Mouse (Mus musculus) gastrocnemius, adult 8-10 months (tissue): ENCODE results near the gene Scgb2a2. TPM values are rescaled to one million over a fixed set of nuclear protein-coding genes. Genes with fewer than 3 reads are reported as not detected.
"Not testable (repeated sequence)": the region's sequence is repeated elsewhere in the genome, so short reads cannot be mapped to it uniquely, and the experiment has no call there.

Source experiments
- DNase-seq, 2 experiments: peaks; one replicate each; pipeline ENCODE4 v3.0.0; 2022; ENCODE audit warnings: low spot score in 2 of 2
- microRNA-seq: library from miRNA; unstranded; fragments of <30 nt; microRNA quantifications from one replicate; pipeline ENCODE4 v1.2.0, GENCODE M21; 2022
- total RNA-seq, 4 experiments: library from RNA; stranded (reverse); gene quantifications; 2 replicates each; pipeline ENCODE4 v1.2.4; 2022

Scgb2a2 gene
- not detected for total RNA-seq

- no peak for DNase-seq
Observed at GRCm38 (mm10) chr19:9847262-9847661, at the start of gene Scgb2a2. TSS of gene Scgb2a2 (plus strand) at chr19:9847562.

GRCm38 (mm10) chr19:9836581-9837340, 10.6 kb upstream of the Scgb2a2 start:
- peak; percentile 23 to 36 for DNase-seq

GRCm38 (mm10) chr19:9837341-9837715, 10.0 kb upstream of the Scgb2a2 start:
- no peak for DNase-seq

- DNase-seq: not testable (repeated sequence)
Observed at GRCm38 (mm10) chr19:9849368-9850075, 2.2 kb downstream of the Scgb2a2 start.

- DNase-seq: not testable (repeated sequence)
Observed at GRCm38 (mm10) chr19:9860821-9861220, 13.5 kb downstream of the Scgb2a2 start.

GRCm38 (mm10) chr19:9864856-9865255, 17.5 kb downstream of the Scgb2a2 start:
- DNase-seq: no peak

- DNase-seq: no peak
Observed at GRCm38 (mm10) chr19:9865466-9865865, 18.1 kb downstream of the Scgb2a2 start.

- no peak for DNase-seq
Observed at GRCm38 (mm10) chr19:9878186-9878835, 30.9 kb downstream of the Scgb2a2 start.

- DNase-seq: no peak
Observed at GRCm38 (mm10) chr19:9886348-9886747, 39.0 kb downstream of the Scgb2a2 start.

GRCm38 (mm10) chr19:9886771-9887170, 39.4 kb downstream of the Scgb2a2 start:
- DNase-seq: no peak

- DNase-seq: no peak
Observed at GRCm38 (mm10) chr19:9896067-9896466, 48.7 kb downstream of the Scgb2a2 start.

GRCm38 (mm10) chr19:9898339-9899066, 51.1 kb downstream of the Scgb2a2 start:
- DNase-seq: no peak

GRCm38 (mm10) chr19:9899072-9899779, 51.9 kb downstream of the Scgb2a2 start, which contains the start of gene Incenp:
TSS of gene Incenp (minus strand) at chr19:9899551.
- peak; percentile 87 to 91 for DNase-seq

- no peak for DNase-seq
Observed at GRCm38 (mm10) chr19:9899780-9900146, 52.4 kb downstream of the Scgb2a2 start.

GRCm38 (mm10) chr19:9900696-9901095, 53.3 kb downstream of the Scgb2a2 start:
- not testable (repeated sequence) for DNase-seq

Small RNA genes lying within 50 kb of the gene (microRNA-seq; reads per million reads assigned to microRNA genes)
- gene Gm22369: not detected

Other genes starting within 250 kb of the Scgb2a2 start
- gene Incenp, start 52.0 kb downstream of the Scgb2a2 start, total RNA-seq: 1 to 10 TPM; 1.5 to 4.6 (median 2.9) TPM
- 1,000 to 10,000 TPM; 1,901 to 2,305 (median 2,120) TPM for gene Fth1, start 133.0 kb downstream of the Scgb2a2 start, total RNA-seq
- gene Best1, start 154.1 kb downstream of the Scgb2a2 start, total RNA-seq: under 1 TPM in 3 of 4 experiments, not detected in 1; 0.39 to 0.46 (median 0.45) TPM
- 1 to 10 TPM; 2.5 to 3.9 (median 3.3) TPM for gene Rab3il1, start 154.1 kb downstream of the Scgb2a2 start, total RNA-seq
- gene Fads3, start 194.0 kb downstream of the Scgb2a2 start, total RNA-seq: 1 to 10 TPM; 1.5 to 4.9 (median 3.5) TPM